ENCODE assay signal across 9 mouse cellular contexts in genomic region chr19:38053227-38054041, GRCm38 (mm10). TPM values are rescaled to one million over a fixed set of nuclear protein-coding genes. Genes with fewer than 3 reads are reported as not detected.
DNase-seq lines count a peak whose midpoint lies in the region; ATAC-seq lines count a peak whose summit lies in the region.
"Had no signal": no experiment of that assay in that cellular context is flagged by ENCODE, and none has a peak within 500 bp of the region (broad histone marks: within the 10 kb centered on the region; RNA-seq: fewer than 3 reads in every experiment).

No protein-coding gene starts in this region.

- peak; percentile 20 for DNase-seq in gastrocnemius, adult 18-20 months (ENCODE audit: low spot score)
- no peak for DNase-seq in gastrocnemius, postnatal 25 days
- peak; percentile 81 for DNase-seq in 3T3-L1 (ENCODE audit: low read depth, low spot score)
- DNase-seq in cerebellum, postnatal 25 days = peak; percentile 19 to 47
- DNase-seq in hindbrain, embryonic 11.5 days (ENCODE audit: low spot score) = peak; percentile 44
- DNase-seq in midbrain, embryonic 11.5 days (ENCODE audit: low spot score, missing footprints) = peak; percentile 91
- DNase-seq in thymus, postnatal 10 days (ENCODE audit: low spot score in 2 of 2) = no peak
- no peak for DNase-seq in layer of hippocampus, adult 8-10 months (ENCODE audit: low spot score in 2 of 2)

- no peak for ATAC-seq in hindbrain, embryonic 11.5 days (ENCODE audit: low FRiP score)
- no peak for ATAC-seq in midbrain, embryonic 11.5 days (ENCODE audit: low FRiP score)

- H3K4me2 ChIP-seq in hindbrain, embryonic 11.5 days (replicated peaks; ENCODE audit: low read depth, low read length) = peak overlapping the region; percentile 43
- H3K4me2 ChIP-seq in midbrain, embryonic 11.5 days = peak overlapping the region; percentile 47

- H3K9me3 ChIP-seq in hindbrain, embryonic 11.5 days (ENCODE audit: control insufficient read depth, low read length) = no peaks in the 10 kb centered on the region
- H3K9me3 ChIP-seq in midbrain, embryonic 11.5 days (ENCODE audit: control insufficient read depth, low read length) = no peaks in the 10 kb centered on the region

- no peak overlapping the region for H3K27ac ChIP-seq in hindbrain, embryonic 11.5 days (ENCODE audit: low read depth, low read length)
- H3K27ac ChIP-seq in midbrain, embryonic 11.5 days (ENCODE audit: low read depth, low read length) = no peak overlapping the region

- H3K9ac ChIP-seq in hindbrain, embryonic 11.5 days (ENCODE audit: low read depth, low read length) = no peak overlapping the region
- peak overlapping the region; percentile 48; the same call in 1 of the 2 replicates for H3K9ac ChIP-seq in midbrain, embryonic 11.5 days (ENCODE audit: low read length)

- 27% methylated on average over 8 of the region's 8 CpGs for whole genome bisulfite sequencing in hindbrain, embryonic 11.5 days
- WGBS in midbrain, embryonic 11.5 days = 32% methylated on average over 8 of the region's 8 CpGs

- 0 out of 2 replicates have a peak, but pooled peaks cover 2% of the 10 kb centered on the region for H3K4me1 ChIP-seq in hindbrain, embryonic 11.5 days (replicated peaks; ENCODE audit: control insufficient read depth, insufficient read depth, low read length)
- H3K4me1 ChIP-seq in midbrain, embryonic 11.5 days (ENCODE audit: control insufficient read depth, insufficient read depth, low read length) = peaks cover 7% of the 10 kb centered on the region; the same call in 1 of the 2 replicates

- no peaks in the 10 kb centered on the region for H3K36me3 ChIP-seq in hindbrain, embryonic 11.5 days (ENCODE audit: control insufficient read depth, insufficient read depth, low read length)
- H3K36me3 ChIP-seq in midbrain, embryonic 11.5 days (ENCODE audit: control insufficient read depth, insufficient read depth, low read length) = peaks cover 3% of the 10 kb centered on the region; the same call in 1 of the 2 replicates

- H3K27me3 ChIP-seq in hindbrain, embryonic 11.5 days (ENCODE audit: control insufficient read depth, insufficient read depth, low read length) = no peaks in the 10 kb centered on the region
- H3K27me3 ChIP-seq in midbrain, embryonic 11.5 days (ENCODE audit: control insufficient read depth, insufficient read depth, low read length) = no peaks in the 10 kb centered on the region

- peak overlapping the region; percentile 66; the same call in 1 of the 2 replicates for H3K4me3 ChIP-seq in hindbrain, embryonic 11.5 days (ENCODE audit: low read depth, low read length)
- H3K4me3 ChIP-seq in midbrain, embryonic 11.5 days (ENCODE audit: low read depth, low read length) = peak overlapping the region; percentile 75; the same call in 1 of the 2 replicates

RNA-seq across cellular contexts. Expression of gene Cep55, which starts 1.4 kb away (rescaled TPM):
- not detected for total RNA-seq in gastrocnemius, adult 18-20 months (2021)
- total RNA-seq in gastrocnemius, postnatal 25 days (2021) = under 1 TPM; 0.10 to 0.29 TPM
- polyA plus RNA-seq in hindbrain, embryonic 11.5 days (2014; fragmentation: Nextera tagmentation; extraction: Ambion mirVana) = 44.1 and 46.9 TPM in 2 replicates
- polyA plus RNA-seq in midbrain, embryonic 11.5 days (2014; fragmentation: Nextera tagmentation; extraction: Ambion mirVana) = 60.8 and 67.1 TPM in 2 replicates
- under 1 TPM; 0.12 to 0.61 (median 0.25) TPM for total RNA-seq in layer of hippocampus, adult 8-10 months (2022)

RNA-seq across cellular contexts. Expression of gene Myof, which starts 10.1 kb away (rescaled TPM):
- 1 to 10 TPM; 4.1 to 5.3 TPM for total RNA-seq in gastrocnemius, adult 18-20 months (2021)
- 1 to 10 TPM; 5.3 to 8.8 TPM for total RNA-seq in gastrocnemius, postnatal 25 days (2021)
- 3.4 and 5.3 TPM in 2 replicates for polyA plus RNA-seq in hindbrain, embryonic 11.5 days (2014; fragmentation: Nextera tagmentation; extraction: Ambion mirVana)
- polyA plus RNA-seq in midbrain, embryonic 11.5 days (2014; fragmentation: Nextera tagmentation; extraction: Ambion mirVana) = 3.3 and 3.6 TPM in 2 replicates
- 1 to 10 TPM; 6.5 to 8.2 (median 6.7) TPM for total RNA-seq in layer of hippocampus, adult 8-10 months (2022)

RNA-seq across cellular contexts. Expression of gene Ffar4, which starts 43.4 kb away (rescaled TPM):
- total RNA-seq in gastrocnemius, adult 18-20 months (2021) = not detected
- total RNA-seq in gastrocnemius, postnatal 25 days (2021) = under 1 TPM in 1 of 2 experiments, not detected in 1; 0.51 TPM
- not detected in 2 replicates for polyA plus RNA-seq in hindbrain, embryonic 11.5 days (2014; fragmentation: Nextera tagmentation; extraction: Ambion mirVana)
- not detected in 2 replicates for polyA plus RNA-seq in midbrain, embryonic 11.5 days (2014; fragmentation: Nextera tagmentation; extraction: Ambion mirVana)
- total RNA-seq in layer of hippocampus, adult 8-10 months (2022) = under 1 TPM in 1 of 4 experiments, not detected in 3; 0.27 TPM
- total RNA-seq: left cerebral cortex, postnatal 14 days had no signal

Comparison
In these comparisons a context has a peak if more than half of its experiments do, and no peak if none do; other contexts are left out.
1. DNase-seq: peak in gastrocnemius, adult 18-20 months (single experiment), 3T3-L1 (single experiment), cerebellum, postnatal 25 days (2 of 2), hindbrain, embryonic 11.5 days (single experiment) and midbrain, embryonic 11.5 days (single experiment); none in gastrocnemius, postnatal 25 days (single experiment), thymus, postnatal 10 days (0 of 2) and layer of hippocampus, adult 8-10 months (0 of 2).